26 mouse cellular contexts compared by ENCODE assay signal in the genomic region with DNA sequence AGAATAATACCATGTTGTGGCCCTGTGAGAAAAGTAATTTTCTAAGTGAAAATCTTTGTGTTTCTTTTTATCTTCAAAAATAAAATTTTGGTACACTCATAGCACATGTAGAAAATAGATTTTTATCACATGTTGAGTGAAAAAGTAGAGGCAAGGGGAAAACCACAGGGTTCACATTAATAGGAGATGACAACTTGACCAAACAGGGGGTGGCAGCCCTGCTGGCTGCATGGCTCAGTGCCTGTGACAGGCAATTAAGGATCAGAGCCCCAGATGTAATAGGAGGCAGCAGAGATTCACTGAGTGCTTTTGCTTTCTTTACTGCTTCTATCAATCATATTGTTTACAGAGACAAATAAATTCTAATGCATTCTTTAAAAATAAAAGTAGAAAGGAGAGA.
DNase-seq lines count a peak whose midpoint lies in the region; ATAC-seq and TF ChIP-seq lines count a peak whose summit lies in the region.
"Had no signal": no experiment of that assay in that cellular context is flagged by ENCODE, and none has a peak within 500 bp of the region (broad histone marks: within the 10 kb centered on the region; RNA-seq: fewer than 3 reads in every experiment).

No protein-coding gene starts in this region.

- TF ChIP-seq CTCF in midbrain, postnatal 0 days (IDR thresholded peaks at IDR 0.05) = no peak

- no peak overlapping the region for H3K4me3 ChIP-seq in hindbrain, embryonic 12.5 days
- no peak overlapping the region for H3K4me3 ChIP-seq in hindbrain, embryonic 16.5 days (ENCODE audit: low read length)
- H3K4me3 ChIP-seq in midbrain, postnatal 0 days (ENCODE audit: low read depth, low read length) = no peak overlapping the region
- no peak overlapping the region for H3K4me3 ChIP-seq in midbrain, embryonic 13.5 days (replicated peaks)
- H3K4me3 ChIP-seq: forebrain, embryonic 15.5 days; heart, embryonic 12.5 days; hindbrain, embryonic 13.5 days; limb, embryonic 12.5 days; liver, embryonic 12.5 days; midbrain, embryonic 15.5 days; myocyte; neural tube, embryonic 13.5 days had no signal

- H3K27ac ChIP-seq in hindbrain, embryonic 12.5 days = no peak overlapping the region
- H3K27ac ChIP-seq in hindbrain, embryonic 16.5 days (ENCODE audit: low read depth, low read length) = no peak overlapping the region
- H3K27ac ChIP-seq in midbrain, postnatal 0 days (ENCODE audit: low read depth, low read length) = no peak overlapping the region
- no peak overlapping the region for H3K27ac ChIP-seq in midbrain, embryonic 13.5 days
- H3K27ac ChIP-seq: forebrain, embryonic 15.5 days; hindbrain, embryonic 13.5 days; limb, embryonic 12.5 days; liver, embryonic 12.5 days; midbrain, embryonic 15.5 days; neural tube, embryonic 13.5 days had no signal

- 0 out of 2 replicates have a peak, but pooled peaks have one; percentile 68 for ATAC-seq in hindbrain, embryonic 12.5 days (ENCODE audit: low FRiP score)
- ATAC-seq in hindbrain, embryonic 16.5 days = no peak
- ATAC-seq in midbrain, postnatal 0 days (ENCODE audit: low FRiP score) = no peak
- ATAC-seq in midbrain, embryonic 13.5 days = no peak
- ATAC-seq: forebrain, embryonic 15.5 days; liver, embryonic 12.5 days; midbrain, embryonic 15.5 days had no signal

- no peak overlapping the region for H3K4me2 ChIP-seq in hindbrain, embryonic 12.5 days (replicated peaks)
- no peak overlapping the region for H3K4me2 ChIP-seq in hindbrain, embryonic 16.5 days (ENCODE audit: low read length)
- no peak overlapping the region for H3K4me2 ChIP-seq in midbrain, postnatal 0 days (ENCODE audit: low read depth, low read length, poor library complexity, severe bottlenecking)
- no peak overlapping the region for H3K4me2 ChIP-seq in midbrain, embryonic 13.5 days (replicated peaks)
- H3K4me2 ChIP-seq: forebrain, embryonic 15.5 days; heart, embryonic 12.5 days; hindbrain, embryonic 13.5 days; limb, embryonic 12.5 days; liver, embryonic 12.5 days; midbrain, embryonic 15.5 days; neural tube, embryonic 13.5 days had no signal

- no peak overlapping the region for H3K9ac ChIP-seq in hindbrain, embryonic 12.5 days
- no peak overlapping the region for H3K9ac ChIP-seq in hindbrain, embryonic 16.5 days (ENCODE audit: low read depth, low read length)
- no peak overlapping the region for H3K9ac ChIP-seq in midbrain, postnatal 0 days (replicated peaks; ENCODE audit: low read length, poor library complexity, severe bottlenecking)
- no peak overlapping the region for H3K9ac ChIP-seq in midbrain, embryonic 13.5 days (replicated peaks)
- H3K9ac ChIP-seq: forebrain, embryonic 15.5 days; heart, embryonic 12.5 days; hindbrain, embryonic 13.5 days; limb, embryonic 12.5 days; liver, embryonic 12.5 days; midbrain, embryonic 15.5 days; neural tube, embryonic 13.5 days had no signal

- H3K4me1 ChIP-seq in hindbrain, embryonic 12.5 days = no peaks in the 10 kb centered on the region
- no peaks in the 10 kb centered on the region for H3K4me1 ChIP-seq in hindbrain, embryonic 16.5 days (ENCODE audit: control insufficient read depth, insufficient read depth, low read depth, low read length)
- no peaks in the 10 kb centered on the region for H3K4me1 ChIP-seq in midbrain, postnatal 0 days (ENCODE audit: insufficient read depth, low read length)
- H3K4me1 ChIP-seq in midbrain, embryonic 13.5 days (replicated peaks) = no peaks in the 10 kb centered on the region
- H3K4me1 ChIP-seq: forebrain, embryonic 15.5 days; heart, embryonic 12.5 days; hindbrain, embryonic 13.5 days; limb, embryonic 12.5 days; liver, embryonic 12.5 days; midbrain, embryonic 15.5 days; neural tube, embryonic 13.5 days had no signal

- no peaks in the 10 kb centered on the region for H3K27me3 ChIP-seq in hindbrain, embryonic 12.5 days
- H3K27me3 ChIP-seq in hindbrain, embryonic 16.5 days (replicated peaks; ENCODE audit: control insufficient read depth, insufficient read depth, low read length) = no peaks in the 10 kb centered on the region
- H3K27me3 ChIP-seq in midbrain, postnatal 0 days (ENCODE audit: insufficient read depth, low read length) = no peaks in the 10 kb centered on the region
- H3K27me3 ChIP-seq in midbrain, embryonic 13.5 days = no peaks in the 10 kb centered on the region
- H3K27me3 ChIP-seq: forebrain, embryonic 15.5 days; heart, embryonic 12.5 days; hindbrain, embryonic 13.5 days; limb, embryonic 12.5 days; liver, embryonic 12.5 days; midbrain, embryonic 15.5 days; neural tube, embryonic 13.5 days had no signal

- no peaks in the 10 kb centered on the region for H3K9me3 ChIP-seq in hindbrain, embryonic 12.5 days (replicated peaks)
- no peaks in the 10 kb centered on the region for H3K9me3 ChIP-seq in hindbrain, embryonic 16.5 days (ENCODE audit: control insufficient read depth, low read length)
- no peaks in the 10 kb centered on the region for H3K9me3 ChIP-seq in midbrain, postnatal 0 days (ENCODE audit: low read length)
- no peaks in the 10 kb centered on the region for H3K9me3 ChIP-seq in midbrain, embryonic 13.5 days
- H3K9me3 ChIP-seq: forebrain, embryonic 15.5 days; heart, embryonic 12.5 days; hindbrain, embryonic 13.5 days; limb, embryonic 12.5 days; liver, embryonic 12.5 days; midbrain, embryonic 15.5 days; neural tube, embryonic 13.5 days had no signal

- no peaks in the 10 kb centered on the region for H3K36me3 ChIP-seq in hindbrain, embryonic 12.5 days
- H3K36me3 ChIP-seq in hindbrain, embryonic 16.5 days (ENCODE audit: control insufficient read depth, insufficient read depth, low read length) = no peaks in the 10 kb centered on the region
- no peaks in the 10 kb centered on the region for H3K36me3 ChIP-seq in midbrain, postnatal 0 days (ENCODE audit: insufficient read depth, low read length)
- no peaks in the 10 kb centered on the region for H3K36me3 ChIP-seq in midbrain, embryonic 13.5 days
- H3K36me3 ChIP-seq: forebrain, embryonic 15.5 days; heart, embryonic 12.5 days; hindbrain, embryonic 13.5 days; limb, embryonic 12.5 days; liver, embryonic 12.5 days; midbrain, embryonic 15.5 days; neural tube, embryonic 13.5 days had no signal

- DNase-seq in cerebellum, postnatal 10 days = peak; percentile 66 to 85
- DNase-seq in cerebellum, postnatal 36 days = no peak
- peak; percentile 24 for DNase-seq in midbrain, postnatal 0 days (ENCODE audit: low spot score)
- DNase-seq in right cerebral cortex, adult 2 months (ENCODE audit: low spot score in 2 of 2) = no peak
- DNase-seq: adrenal gland, postnatal 14 days; cerebellum, adult 9-10 months; gastrocnemius, postnatal 14 days; heart, adult 18-20 months; heart, postnatal 10 days; kidney, adult 2 months; kidney, postnatal 14 days; lung, adult 2 months; right cerebral cortex, adult 18-20 months; thymus, adult 18-20 months; thymus, postnatal 36 days had no signal

Comparison
In these comparisons a context has a peak if more than half of its experiments do, and no peak if none do; other contexts are left out.
1. DNase-seq: peak in cerebellum, postnatal 10 days (2 of 2) and midbrain, postnatal 0 days (single experiment); none in cerebellum, postnatal 36 days (0 of 2) and right cerebral cortex, adult 2 months (0 of 2).